Mouse (Mus musculus) small intestine, adult 2 months (tissue): ENCODE measurements at regions not wholly inside any gene's neighbourhood (a gene's known extent, or its start where the extent isn't known, plus 50 kb on each side); places are given as distances from the start of the nearest gene placed in this dataset.
A peak's percentile ranks its signal among the peaks of the same experiment; 100 is the strongest.

Source experiments
- H3K27ac ChIP-seq: fragments of 200-500 bp; 2 replicates; pipeline ENCODE4 v1.5.1; 2012; ENCODE audit warnings: low read depth, low read length, control low read depth, inconsistent platforms; ENCODE audit not compliant: insufficient read depth
- H3K27me3 ChIP-seq: fragments of 200-500 bp; 2 replicates; pipeline ENCODE4 v1.6.1; 2012; ENCODE audit warnings: mild to moderate bottlenecking, moderate library complexity, low read length, inconsistent platforms; ENCODE audit not compliant: control insufficient read depth, insufficient read depth
- H3K36me3 ChIP-seq: fragments of 200-500 bp; 2 replicates; pipeline ENCODE4 v1.6.1; 2012; ENCODE audit warnings: mild to moderate bottlenecking, low read length, control low read depth, inconsistent platforms; ENCODE audit not compliant: control insufficient read depth, insufficient read depth
- H3K4me1 ChIP-seq: fragments of 200-500 bp; 2 replicates; pipeline ENCODE4 v1.6.1; 2012; ENCODE audit warnings: low read length, inconsistent platforms, mixed read lengths; ENCODE audit not compliant: control insufficient read depth, insufficient read depth, insufficient read length
- H3K4me3 ChIP-seq: fragments of 200-500 bp; 2 replicates; pipeline ENCODE4 v1.5.1; 2012; ENCODE audit warnings: low read depth, mild to moderate bottlenecking, control low read depth, inconsistent platforms, low read length, moderate library complexity
- CTCF ChIP-seq: fragments of 200-500 bp; IDR thresholded peaks from 2 replicates; pipeline ENCODE4 v1.5.1; 2012; ENCODE audit warnings: low read depth, mild to moderate bottlenecking, control low read depth, inconsistent platforms, low read length, moderate library complexity, mixed read lengths; ENCODE audit not compliant: insufficient replicate concordance, insufficient read length; ENCODE audit errors: extremely low read depth
- POLR2A ChIP-seq: fragments of 200-500 bp; IDR thresholded peaks from 2 replicates; pipeline ENCODE4 v1.6.1; 2012; ENCODE audit warnings: low read depth, mild to moderate bottlenecking, control low read depth, inconsistent platforms, low read length, moderate library complexity
- WGBS: fragments of 180-500 bp; shearing (Covaris S2); methylation state at CpG from one replicate; pipeline ENCODE4 v1.1.7; 2018; 5-methylcytosine and 5-hydroxymethylcytosine counted together

DNA sequence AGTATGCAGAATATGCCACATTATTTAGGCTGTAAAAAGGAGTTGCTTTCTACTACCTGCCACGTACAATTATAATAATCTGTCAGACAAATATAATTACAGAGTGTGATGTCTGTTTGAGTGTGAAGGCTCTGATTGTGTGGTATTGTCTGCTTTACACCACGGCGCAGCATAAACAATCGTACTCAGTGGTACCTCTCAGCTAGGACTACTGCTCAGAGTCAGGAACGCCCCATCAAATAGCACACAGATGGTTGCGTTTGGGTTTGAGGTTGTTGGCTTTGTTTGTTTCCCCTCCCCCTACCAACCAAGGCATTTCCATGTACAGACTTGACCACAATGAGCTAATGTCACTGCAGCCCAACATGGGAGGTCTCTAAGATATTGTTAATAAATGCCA is 246.2 kb upstream of the G2e3 start:
- Histone ChIP-seq H3K27ac (no peak overlapping the region), H3K27me3 (no peaks in the 10 kb centered on the region), H3K4me1 (no peaks in the 10 kb centered on the region), H3K4me3 (no peak overlapping the region), H3K36me3 (no peaks in the 10 kb centered on the region)
- no peak for TF ChIP-seq POLR2A
- WGBS: 80% methylated on average over 6 of the region's 6 CpGs

- WGBS: 75% methylated on average over 5 of the region's 5 CpGs
- TF ChIP-seq CTCF: no peak
Measured at GRCm38 (mm10) chr12:51100868-51101267, 247.0 kb upstream of the G2e3 start.

DNA sequence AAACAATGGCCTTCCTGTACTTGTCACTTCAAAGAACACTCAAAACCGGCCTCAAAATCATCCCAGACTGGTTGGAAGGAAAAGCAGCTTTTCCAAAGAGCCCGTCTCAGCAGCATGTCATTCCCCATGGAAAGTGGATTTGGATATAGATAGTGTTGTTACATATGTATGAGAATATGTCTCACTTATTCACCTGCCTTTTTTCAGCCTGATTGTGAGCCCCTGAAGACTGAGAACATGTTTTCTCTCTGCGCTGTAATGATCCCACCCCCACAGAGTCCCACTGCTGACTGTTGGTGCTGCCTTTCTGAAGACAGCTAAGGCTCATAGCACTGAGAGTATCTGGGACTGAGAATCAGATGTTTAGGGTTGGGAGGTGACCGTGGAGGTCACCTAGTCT is 251.9 kb upstream of the G2e3 start:
- H3K4me1 ChIP-seq: no peaks in the 10 kb centered on the region
- H3K27me3 ChIP-seq: no peaks in the 10 kb centered on the region
- no peaks in the 10 kb centered on the region for H3K36me3 ChIP-seq
- no peak overlapping the region for H3K27ac ChIP-seq
- 68% methylated on average over 4 of the region's 4 CpGs for WGBS
- H3K4me3 ChIP-seq: no peak overlapping the region
- TF ChIP-seq POLR2A (no peak), CTCF (no peak)

More at GRCm38 (mm10) chr12:51100868-51101267, 247.0 kb upstream of the G2e3 start:
- H3K4me1 ChIP-seq: no peaks in the 10 kb centered on the region
- H3K36me3 ChIP-seq: no peaks in the 10 kb centered on the region
- no peaks in the 10 kb centered on the region for H3K27me3 ChIP-seq
- no peak overlapping the region for H3K4me3 ChIP-seq
- H3K27ac ChIP-seq: no peak overlapping the region

DNA sequence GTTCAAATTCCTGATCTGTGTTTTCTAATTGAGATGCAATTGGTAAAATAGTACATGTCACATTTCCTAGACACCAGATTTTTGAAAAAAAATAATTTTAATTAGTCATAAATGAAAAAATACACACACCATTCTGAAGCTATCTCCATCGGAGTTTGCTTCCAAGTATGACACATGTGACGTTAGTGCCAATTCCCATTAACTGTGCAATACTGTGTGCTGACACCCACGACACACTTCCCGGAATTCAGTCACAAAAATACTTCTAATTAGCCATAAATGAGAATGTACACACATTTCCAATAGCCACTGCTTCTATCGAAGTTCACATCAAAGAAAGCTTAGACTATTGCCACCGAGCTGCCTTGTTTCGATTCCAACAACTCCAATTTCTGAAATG is 258.5 kb upstream of the G2e3 start:
- no peaks in the 10 kb centered on the region for H3K27me3 ChIP-seq
- H3K36me3 ChIP-seq: no peaks in the 10 kb centered on the region
- TF ChIP-seq CTCF (no peak), POLR2A (no peak)
- no peak overlapping the region for H3K4me3 ChIP-seq
- H3K27ac ChIP-seq: no peak overlapping the region
- WGBS: 75% methylated on average over 7 of the region's 7 CpGs
- no peaks in the 10 kb centered on the region for H3K4me1 ChIP-seq

GRCm38 (mm10) chr12:51081809-51082208 is 266.1 kb upstream of the G2e3 start:
- Histone ChIP-seq H3K4me3 (no peak overlapping the region), H3K4me1 (no peaks in the 10 kb centered on the region), H3K27ac (no peak overlapping the region), H3K27me3 (no peaks in the 10 kb centered on the region), H3K36me3 (no peaks in the 10 kb centered on the region)
- 61% methylated on average over 8 of the region's 8 CpGs for WGBS
- TF ChIP-seq CTCF (no peak), POLR2A (no peak)

GRCm38 (mm10) chr12:51073503-51073902 is 274.4 kb upstream of the G2e3 start:
- Histone ChIP-seq H3K4me3 (no peak overlapping the region), H3K27ac (no peak overlapping the region), H3K36me3 (no peaks in the 10 kb centered on the region), H3K27me3 (no peaks in the 10 kb centered on the region), H3K4me1 (no peaks in the 10 kb centered on the region)
- 30% methylated on average over 1 of the region's 1 CpGs for WGBS
- TF ChIP-seq POLR2A (no peak), CTCF (no peak)

GRCm38 (mm10) chr12:51060931-51061330 is 286.9 kb upstream of the G2e3 start:
- Histone ChIP-seq H3K36me3 (no peaks in the 10 kb centered on the region), H3K4me3 (no peak overlapping the region), H3K27me3 (no peaks in the 10 kb centered on the region), H3K27ac (no peak overlapping the region), H3K4me1 (no peaks in the 10 kb centered on the region)
- WGBS: 89% methylated on average over 3 of the region's 3 CpGs
- TF ChIP-seq POLR2A: no peak

- Histone ChIP-seq H3K27ac (no peak overlapping the region), H3K27me3 (no peaks in the 10 kb centered on the region), H3K4me3 (0 out of 2 replicates have a peak overlapping the region, but pooled peaks have one; percentile 3), H3K4me1 (no peaks in the 10 kb centered on the region), H3K36me3 (no peaks in the 10 kb centered on the region)
- TF ChIP-seq CTCF (no peak), POLR2A (no peak)
- 41% methylated on average over 12 of the region's 12 CpGs for WGBS
Measured at GRCm38 (mm10) chr12:51058569-51058968, 289.3 kb upstream of the G2e3 start.
